Mouse (Mus musculus) heart, postnatal 0 days (tissue): ENCODE measurements at regions not wholly inside any gene's neighbourhood (a gene's known extent, or its start where the extent isn't known, plus 50 kb on each side); places are given as distances from the start of the nearest gene placed in this dataset.

Source experiments
- CTCF ChIP-seq: IDR thresholded peaks from 2 replicates; pipeline ENCODE4 v1.5.1; 2016; ENCODE audit warnings: antibody characterized with exemption, control low read depth, low read depth
- EP300 ChIP-seq: IDR thresholded peaks from 2 replicates; pipeline ENCODE4 v1.6.1; 2016; ENCODE audit warnings: antibody characterized with exemption, low read depth

DNA sequence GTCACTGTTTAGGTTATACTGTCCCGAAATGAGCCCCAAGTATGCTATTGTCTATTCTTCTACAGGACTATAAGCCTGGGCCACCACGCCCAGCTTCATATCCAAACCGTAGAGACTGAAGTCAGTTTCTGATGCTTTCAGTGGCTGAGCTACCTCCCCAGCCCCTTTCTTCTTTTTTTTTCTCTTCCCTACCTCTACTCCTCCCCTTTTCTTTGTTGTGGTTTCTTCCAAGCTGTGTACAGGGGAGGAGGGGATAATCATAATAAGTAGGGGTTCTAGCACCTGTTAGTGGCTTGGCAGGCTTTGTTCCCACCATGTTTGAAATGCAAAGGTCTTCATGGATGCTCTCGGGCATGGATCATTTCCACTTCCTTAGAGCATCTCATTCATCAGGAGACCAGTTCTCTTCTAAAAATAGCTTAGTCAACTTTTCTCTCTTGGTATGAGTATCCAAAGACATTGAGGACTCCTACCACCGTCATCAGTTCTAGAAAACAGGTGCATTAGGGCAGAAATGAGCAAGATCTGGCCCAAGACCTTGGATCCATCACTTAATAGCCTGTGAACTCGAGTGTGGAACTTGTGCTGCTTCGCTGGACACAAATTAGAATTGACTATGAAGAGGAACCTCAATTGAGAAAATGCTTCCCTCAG is 1383.5 kb downstream of the Gsdmc2 start:
- no peak for TF ChIP-seq CTCF
- TF ChIP-seq EP300, result no peak
